Mouse (Mus musculus) heart, adult 2 months (tissue): ENCODE measurements around the gene Zfp366.

Experiments used
- CTCF ChIP-seq: fragments of 200-600 bp; IDR thresholded peaks from 2 replicates; pipeline ENCODE4 v1.8.1; 2022; ENCODE audit warnings: antibody characterized with exemption, mild to moderate bottlenecking, moderate library complexity
- EP300 ChIP-seq: fragments of 200-500 bp; IDR thresholded peaks from 2 replicates; pipeline ENCODE4 v1.6.1; 2011; ENCODE audit warnings: low read depth, low read length, control low read depth; ENCODE audit not compliant: insufficient read depth
- POLR2A ChIP-seq: fragments of 200-500 bp; IDR thresholded peaks from 2 replicates; pipeline ENCODE4 v1.6.1; 2011; ENCODE audit warnings: mild to moderate bottlenecking, low read depth, low read length, control low read depth; ENCODE audit not compliant: insufficient read depth

DNA sequence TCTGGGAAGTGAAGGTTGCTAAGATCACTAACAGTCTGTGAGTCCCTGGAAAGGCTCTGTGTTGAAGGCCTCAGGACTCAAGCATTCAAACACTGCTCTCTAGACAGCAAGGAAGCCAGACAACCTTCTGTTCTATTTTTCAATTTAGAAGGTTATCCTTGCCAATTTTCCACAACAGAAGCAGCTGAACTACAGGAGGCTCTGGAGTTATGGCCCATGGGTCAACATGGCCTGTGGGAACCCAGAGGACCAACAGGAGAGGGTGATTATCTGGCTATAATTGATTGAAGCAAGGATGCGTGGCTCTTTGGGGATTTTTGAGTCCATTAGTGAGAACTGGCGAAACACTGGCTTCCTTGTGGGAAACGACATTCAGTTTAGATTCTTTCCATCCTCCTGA, 48.7 kb downstream of the Zfp366 start:
- no peak for TF ChIP-seq CTCF
- no peak for TF ChIP-seq POLR2A
- no peak for TF ChIP-seq EP300
